ENCODE assay signal across 9 mouse cellular contexts in genomic region chr1:81310087-81310626, GRCm38 (mm10).
A peak's percentile ranks its signal among the peaks of the same experiment; 100 is the strongest.
DNase-seq lines count a peak whose midpoint lies in the region; ATAC-seq and TF ChIP-seq lines count a peak whose summit lies in the region.
"Had no signal": no experiment of that assay in that cellular context is flagged by ENCODE, and none has a peak within 500 bp of the region (broad histone marks: within the 10 kb centered on the region; RNA-seq: fewer than 3 reads in every experiment).

No protein-coding gene starts in this region.

- H3K9ac ChIP-seq in kidney, embryonic 14.5 days (ENCODE audit: low read depth, low read length) = no peak overlapping the region
- no peak overlapping the region for H3K9ac ChIP-seq in forebrain, embryonic 11.5 days (ENCODE audit: low read length)
- no peak overlapping the region for H3K9ac ChIP-seq in hindbrain, embryonic 11.5 days (ENCODE audit: low read depth, low read length)
- no peak overlapping the region for H3K9ac ChIP-seq in stomach, postnatal 0 days (ENCODE audit: low read length)

- no peak overlapping the region for H3K27ac ChIP-seq in kidney, embryonic 14.5 days (ENCODE audit: low read depth, low read length)
- no peak overlapping the region for H3K27ac ChIP-seq in bone marrow, adult 2 months (ENCODE audit: control insufficient read depth, insufficient read depth, low read depth, low read length, poor library complexity)
- H3K27ac ChIP-seq in forebrain, embryonic 11.5 days (ENCODE audit: low read depth, low read length) = no peak overlapping the region
- no peak overlapping the region for H3K27ac ChIP-seq in hindbrain, embryonic 11.5 days (ENCODE audit: low read depth, low read length)
- no peak overlapping the region for H3K27ac ChIP-seq in left cerebral cortex, adult 2 months
- H3K27ac ChIP-seq in midbrain, embryonic 10.5 days (replicated peaks) = no peak overlapping the region
- H3K27ac ChIP-seq in stomach, postnatal 0 days (replicated peaks) = no peak overlapping the region

- H3K27me3 ChIP-seq in kidney, embryonic 14.5 days (ENCODE audit: control insufficient read depth, insufficient read depth, low read length) = no peaks in the 10 kb centered on the region
- H3K27me3 ChIP-seq in forebrain, embryonic 11.5 days (ENCODE audit: control insufficient read depth, insufficient read depth, low read length) = no peaks in the 10 kb centered on the region
- no peaks in the 10 kb centered on the region for H3K27me3 ChIP-seq in hindbrain, embryonic 11.5 days (ENCODE audit: control insufficient read depth, insufficient read depth, low read length)
- H3K27me3 ChIP-seq in midbrain, embryonic 10.5 days (ENCODE audit: low read depth, poor library complexity, severe bottlenecking) = no peaks in the 10 kb centered on the region
- no peaks in the 10 kb centered on the region for H3K27me3 ChIP-seq in stomach, postnatal 0 days (ENCODE audit: control insufficient read depth, insufficient read depth, low read length)

- ATAC-seq in kidney, embryonic 14.5 days (ENCODE audit: low FRiP score, low TSS enrichment) = no peak
- peak; percentile 49; the same call in 1 of the 2 replicates for ATAC-seq in forebrain, embryonic 11.5 days (replicated peaks; ENCODE audit: low FRiP score)
- peak; percentile 47; the same call in 1 of the 2 replicates for ATAC-seq in hindbrain, embryonic 11.5 days (ENCODE audit: low FRiP score)
- no peak for ATAC-seq in stomach, postnatal 0 days (ENCODE audit: low FRiP score, low TSS enrichment)

- no peaks in the 10 kb centered on the region for H3K36me3 ChIP-seq in kidney, embryonic 14.5 days (ENCODE audit: control insufficient read depth, insufficient read depth, low read length)
- no peaks in the 10 kb centered on the region for H3K36me3 ChIP-seq in forebrain, embryonic 11.5 days (ENCODE audit: control insufficient read depth, insufficient read depth, low read length)
- no peaks in the 10 kb centered on the region for H3K36me3 ChIP-seq in hindbrain, embryonic 11.5 days (ENCODE audit: control insufficient read depth, insufficient read depth, low read length)
- H3K36me3 ChIP-seq in midbrain, embryonic 10.5 days = no peaks in the 10 kb centered on the region
- no peaks in the 10 kb centered on the region for H3K36me3 ChIP-seq in stomach, postnatal 0 days (ENCODE audit: control insufficient read depth, insufficient read depth, low read length)

- H3K4me1 ChIP-seq in kidney, embryonic 14.5 days (ENCODE audit: control insufficient read depth, insufficient read depth, low read length) = no peaks in the 10 kb centered on the region
- no peaks in the 10 kb centered on the region for H3K4me1 ChIP-seq in bone marrow, adult 2 months (ENCODE audit: control insufficient read depth, insufficient read depth, low read length)
- no peaks in the 10 kb centered on the region for H3K4me1 ChIP-seq in forebrain, embryonic 11.5 days (replicated peaks; ENCODE audit: control insufficient read depth, insufficient read depth, low read length)
- H3K4me1 ChIP-seq in hindbrain, embryonic 11.5 days (replicated peaks; ENCODE audit: control insufficient read depth, insufficient read depth, low read length) = no peaks in the 10 kb centered on the region
- no peaks in the 10 kb centered on the region for H3K4me1 ChIP-seq in midbrain, embryonic 10.5 days
- H3K4me1 ChIP-seq in stomach, postnatal 0 days (replicated peaks; ENCODE audit: control insufficient read depth, insufficient read depth) = no peaks in the 10 kb centered on the region

- intact Hi-C loops in left cerebral cortex, adult 2 months (cut with DNase I) = no loop called here

- peak; percentile 32; the same call in 1 of the 2 replicates for TF ChIP-seq CTCF in bone marrow, adult 2 months (IDR thresholded peaks at IDR 0.05; ENCODE audit: control insufficient read depth, insufficient read depth, low read length)
- peak; percentile 77 for TF ChIP-seq CTCF in left cerebral cortex, adult 2 months (IDR thresholded peaks at IDR 0.05)
- peak; percentile 86 for TF ChIP-seq CTCF in stomach, postnatal 0 days (IDR thresholded peaks at IDR 0.05; ENCODE audit: low read depth)

- peak; percentile 57 for DNase-seq in kidney, adult 18-20 months
- peak; percentile 76 for DNase-seq in forebrain, embryonic 11.5 days (ENCODE audit: low spot score)
- peak; percentile 81 for DNase-seq in hindbrain, embryonic 11.5 days (ENCODE audit: low spot score)
- peak; percentile 67 to 74 for DNase-seq in left cerebral cortex, adult 2 months (ENCODE audit: extremely low spot score in 1 of 2, low spot score in 2 of 2)
- DNase-seq in midbrain, embryonic 10.5 days (ENCODE audit: low spot score) = peak; percentile 56
- peak; percentile 66 for DNase-seq in stomach, postnatal 0 days (ENCODE audit: low spot score)

- H3K4me3 ChIP-seq in kidney, embryonic 14.5 days (ENCODE audit: low read length) = no peak overlapping the region
- H3K4me3 ChIP-seq in bone marrow, adult 2 months (replicated peaks; ENCODE audit: control insufficient read depth, low read depth, low read length) = no peak overlapping the region
- H3K4me3 ChIP-seq in forebrain, embryonic 11.5 days (ENCODE audit: low read depth, low read length) = no peak overlapping the region
- no peak overlapping the region for H3K4me3 ChIP-seq in hindbrain, embryonic 11.5 days (ENCODE audit: low read depth, low read length)
- no peak overlapping the region for H3K4me3 ChIP-seq in left cerebral cortex, adult 2 months
- no peak overlapping the region for H3K4me3 ChIP-seq in midbrain, embryonic 10.5 days
- H3K4me3 ChIP-seq in stomach, postnatal 0 days (ENCODE audit: low read depth, low read length) = no peak overlapping the region
- H3K4me3 ChIP-seq: myocyte had no signal

- no peaks in the 10 kb centered on the region for H3K9me3 ChIP-seq in kidney, embryonic 14.5 days (ENCODE audit: control insufficient read depth, low read length)
- H3K9me3 ChIP-seq in forebrain, embryonic 11.5 days (ENCODE audit: control insufficient read depth, low read length) = no peaks in the 10 kb centered on the region
- H3K9me3 ChIP-seq in hindbrain, embryonic 11.5 days (ENCODE audit: control insufficient read depth, low read length) = no peaks in the 10 kb centered on the region
- no peaks in the 10 kb centered on the region for H3K9me3 ChIP-seq in midbrain, embryonic 10.5 days (replicated peaks)
- no peaks in the 10 kb centered on the region for H3K9me3 ChIP-seq in stomach, postnatal 0 days (ENCODE audit: control insufficient read depth, low read length)

- no peak for TF ChIP-seq EP300 in stomach, postnatal 0 days (optimal IDR thresholded peaks at IDR 0.05)

- TF ChIP-seq POLR2A in bone marrow, adult 2 months (IDR thresholded peaks at IDR 0.05; ENCODE audit: borderline replicate concordance, control insufficient read depth, low read depth, low read length) = no peak

- 0% methylated on average over 1 of the region's 1 CpGs for WGBS in kidney, embryonic 14.5 days
- WGBS in bone marrow, adult 2 months = 0% methylated on average over 1 of the region's 1 CpGs
- WGBS in forebrain, embryonic 11.5 days = 0% methylated on average over 1 of the region's 1 CpGs
- 0% methylated on average over 1 of the region's 1 CpGs for WGBS in hindbrain, embryonic 11.5 days
- 0% methylated on average over 1 of the region's 1 CpGs for WGBS in midbrain, embryonic 10.5 days
- WGBS in stomach, postnatal 0 days = 0% methylated on average over 1 of the region's 1 CpGs

- no peak overlapping the region for H3K4me2 ChIP-seq in kidney, embryonic 14.5 days (replicated peaks; ENCODE audit: low read depth, low read length)
- H3K4me2 ChIP-seq in forebrain, embryonic 11.5 days (ENCODE audit: low read depth, low read length, severe bottlenecking) = no peak overlapping the region
- no peak overlapping the region for H3K4me2 ChIP-seq in hindbrain, embryonic 11.5 days (replicated peaks; ENCODE audit: low read depth, low read length)
- H3K4me2 ChIP-seq in stomach, postnatal 0 days (replicated peaks; ENCODE audit: low read depth) = no peak overlapping the region

Comparison
In these comparisons a context has a peak if more than half of its experiments do, and no peak if none do; other contexts are left out.
1. ATAC-seq: peak in forebrain, embryonic 11.5 days (single experiment) and hindbrain, embryonic 11.5 days (single experiment); none in kidney, embryonic 14.5 days (single experiment) and stomach, postnatal 0 days (single experiment).
2. CTCF ChIP-seq: peak in every context shown above with its lines; median percentile 86 in stomach, postnatal 0 days; 77 in left cerebral cortex, adult 2 months; 32 in bone marrow, adult 2 months.
3. Peak in every context shown above with its lines, with median percentiles within 50 percentile points of each other: DNase-seq.